Mouse (Mus musculus) brain, embryonic 18.5 days (tissue): ENCODE data around the gene Fat2.

ENCODE experiments used
- DNase-seq: peaks from one replicate; pipeline ENCODE4 v3.0.0-alpha.2; 2012; ENCODE audit warnings: low read depth, low spot score

Gene Fat2

GRCm38 (mm10) chr11:55329868-55330772, 6.2 kb downstream of the Fat2 start:
- no peak for DNase-seq

- DNase-seq = no peak
Measured at GRCm38 (mm10) chr11:55327558-55328409, 8.6 kb downstream of the Fat2 start.

GRCm38 (mm10) chr11:55327111-55327510, 9.3 kb downstream of the Fat2 start:
- DNase-seq = no peak

- no peak for DNase-seq
Measured at GRCm38 (mm10) chr11:55326211-55326610, 10.2 kb downstream of the Fat2 start.

GRCm38 (mm10) chr11:55323854-55324253, 12.5 kb downstream of the Fat2 start:
- no peak for DNase-seq

GRCm38 (mm10) chr11:55320990-55321389, 15.4 kb downstream of the Fat2 start:
- no peak for DNase-seq

GRCm38 (mm10) chr11:55315966-55316365, 20.4 kb downstream of the Fat2 start:
- DNase-seq = no peak

- no peak for DNase-seq
Measured at GRCm38 (mm10) chr11:55314704-55315047, 21.7 kb downstream of the Fat2 start.

GRCm38 (mm10) chr11:55313768-55314703, 22.3 kb downstream of the Fat2 start:
- no peak for DNase-seq

GRCm38 (mm10) chr11:55302350-55302749, 34.0 kb downstream of the Fat2 start:
- DNase-seq = no peak

- DNase-seq = no peak
Measured at GRCm38 (mm10) chr11:55293179-55293578, 43.2 kb downstream of the Fat2 start.

- DNase-seq = no peak
Measured at GRCm38 (mm10) chr11:55291901-55292300, 44.5 kb downstream of the Fat2 start.

GRCm38 (mm10) chr11:55289851-55290391, 46.4 kb downstream of the Fat2 start:
- no peak for DNase-seq

- DNase-seq = no peak
Measured at GRCm38 (mm10) chr11:55274756-55275155, 61.6 kb downstream of the Fat2 start.

GRCm38 (mm10) chr11:55268580-55268979, 67.8 kb downstream of the Fat2 start:
- DNase-seq = no peak

- DNase-seq = peak; percentile 2
Measured at GRCm38 (mm10) chr11:55265647-55266046, 70.7 kb downstream of the Fat2 start.

GRCm38 (mm10) chr11:55264318-55264717, 72.0 kb downstream of the Fat2 start:
- DNase-seq = no peak

- peak; percentile 4 for DNase-seq
Measured at GRCm38 (mm10) chr11:55262000-55262399, 74.4 kb downstream of the Fat2 start.

- DNase-seq = no peak
Measured at GRCm38 (mm10) chr11:55261105-55261504, 75.3 kb downstream of the Fat2 start.

- DNase-seq = no peak
Measured at GRCm38 (mm10) chr11:55253391-55253790, 83.0 kb downstream of the Fat2 start.

- DNase-seq = no peak
Measured at GRCm38 (mm10) chr11:55250527-55250926, 85.8 kb downstream of the Fat2 start.
